Comparison of ENCODE assay signal across 23 mouse cellular contexts in the genomic region with DNA sequence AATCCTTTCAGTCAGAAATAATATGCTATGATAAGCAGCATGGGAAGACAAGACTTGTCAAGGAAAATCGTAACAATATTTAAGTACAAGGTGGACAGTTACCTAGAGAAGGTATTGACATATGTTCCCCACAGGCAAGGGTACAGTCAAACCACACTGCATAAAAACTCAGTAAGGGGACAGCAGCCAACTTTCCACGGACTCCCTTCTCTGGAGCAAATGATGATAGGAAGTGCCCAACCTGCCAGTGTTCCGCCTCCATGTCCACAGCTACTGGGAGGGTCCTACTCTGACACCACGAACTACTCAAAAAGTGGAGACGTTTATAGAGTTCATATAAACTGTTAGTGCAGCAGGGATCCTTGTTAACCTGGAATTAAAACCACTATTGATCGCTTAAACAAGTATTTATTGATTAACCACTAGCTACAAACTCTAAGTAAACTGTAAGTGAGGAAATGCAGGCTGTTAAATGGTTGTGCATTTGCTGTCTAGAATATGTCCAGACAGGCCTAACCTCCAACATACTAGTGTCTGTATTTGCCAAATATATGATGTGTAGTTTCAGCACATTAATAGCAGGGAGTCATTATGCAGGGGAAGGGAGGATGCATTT. TPM values are rescaled to one million over a fixed set of nuclear protein-coding genes. Genes with fewer than 3 reads are reported as not detected.
DNase-seq lines count a peak whose midpoint lies in the region; ATAC-seq and TF ChIP-seq lines count a peak whose summit lies in the region.
"Had no signal": no experiment of that assay in that cellular context is flagged by ENCODE, and none has a peak within 500 bp of the region (broad histone marks: within the 10 kb centered on the region; RNA-seq: fewer than 3 reads in every experiment).

No protein-coding gene starts in this region.

- no peak overlapping the region for H3K4me3 ChIP-seq in cerebellum, adult 2 months (replicated peaks; ENCODE audit: insufficient read depth, low read depth, low read length)
- H3K4me3 ChIP-seq in gastrocnemius, adult 2 months = no peak overlapping the region
- H3K4me3 ChIP-seq in hindbrain, embryonic 11.5 days (ENCODE audit: low read depth, low read length) = no peak overlapping the region
- H3K4me3 ChIP-seq in hindbrain, embryonic 10.5 days = no peak overlapping the region
- H3K4me3 ChIP-seq in liver, postnatal 0 days (ENCODE audit: low read depth, low read length) = no peak overlapping the region
- H3K4me3 ChIP-seq: embryonic facial prominence, embryonic 10.5 days; embryonic facial prominence, embryonic 12.5 days; forebrain, embryonic 13.5 days; forebrain, embryonic 15.5 days had no signal

- H3K9me3 ChIP-seq in hindbrain, embryonic 11.5 days (ENCODE audit: control insufficient read depth, low read length) = no peaks in the 10 kb centered on the region
- H3K9me3 ChIP-seq in hindbrain, embryonic 10.5 days = no peaks in the 10 kb centered on the region
- H3K9me3 ChIP-seq in liver, postnatal 0 days (ENCODE audit: low read length) = no peaks in the 10 kb centered on the region
- H3K9me3 ChIP-seq: embryonic facial prominence, embryonic 10.5 days; embryonic facial prominence, embryonic 12.5 days; forebrain, embryonic 13.5 days; forebrain, embryonic 15.5 days; G1E had no signal

- WGBS in cerebellum, adult 2 months = 48% methylated on average over 6 of the region's 6 CpGs
- 89% methylated on average over 6 of the region's 6 CpGs for WGBS in hindbrain, embryonic 11.5 days
- WGBS in hindbrain, embryonic 10.5 days = 91% methylated on average over 6 of the region's 6 CpGs
- WGBS in liver, postnatal 0 days (ENCODE audit: insufficient replicate concordance) = 63% methylated on average over 6 of the region's 6 CpGs

- H3K27ac ChIP-seq in cerebellum, adult 2 months (ENCODE audit: insufficient read depth, low read length) = peak overlapping the region; percentile 8; the same call in 1 of the 2 replicates
- 0 out of 2 replicates have a peak overlapping the region, but pooled peaks have one; percentile 8 for H3K27ac ChIP-seq in gastrocnemius, adult 2 months
- H3K27ac ChIP-seq in hindbrain, embryonic 11.5 days (ENCODE audit: low read depth, low read length) = no peak overlapping the region
- H3K27ac ChIP-seq in hindbrain, embryonic 10.5 days = no peak overlapping the region
- no peak overlapping the region for H3K27ac ChIP-seq in liver, postnatal 0 days (ENCODE audit: low read depth)
- H3K27ac ChIP-seq: embryonic facial prominence, embryonic 10.5 days; embryonic facial prominence, embryonic 12.5 days; forebrain, embryonic 13.5 days; forebrain, embryonic 15.5 days had no signal

- no peak overlapping the region for H3K9ac ChIP-seq in hindbrain, embryonic 11.5 days (ENCODE audit: low read depth, low read length)
- H3K9ac ChIP-seq in liver, postnatal 0 days (replicated peaks) = no peak overlapping the region
- H3K9ac ChIP-seq: embryonic facial prominence, embryonic 12.5 days; forebrain, embryonic 13.5 days; forebrain, embryonic 15.5 days; forebrain, postnatal 0 days had no signal

- no peaks in the 10 kb centered on the region for H3K36me3 ChIP-seq in hindbrain, embryonic 11.5 days (ENCODE audit: control insufficient read depth, insufficient read depth, low read length)
- no peaks in the 10 kb centered on the region for H3K36me3 ChIP-seq in hindbrain, embryonic 10.5 days
- H3K36me3 ChIP-seq in liver, postnatal 0 days (replicated peaks; ENCODE audit: insufficient read depth, low read length) = no peaks in the 10 kb centered on the region
- H3K36me3 ChIP-seq: embryonic facial prominence, embryonic 10.5 days; embryonic facial prominence, embryonic 12.5 days; forebrain, embryonic 15.5 days; G1E had no signal

- no peak for TF ChIP-seq POLR2A in cerebellum, adult 2 months (IDR thresholded peaks at IDR 0.05; ENCODE audit: borderline replicate concordance, insufficient read depth, low read length)

- 0 out of 2 replicates have a peak, but pooled peaks have one; percentile 2 for ATAC-seq in hindbrain, embryonic 11.5 days (ENCODE audit: low FRiP score)
- ATAC-seq in liver, postnatal 0 days = peak; percentile 64
- ATAC-seq: activated CD4-positive, CD25-positive, alpha-beta regulatory T cell, adult 4 months; CD4-positive, CD25-positive, alpha-beta regulatory T cell, adult 4 months; forebrain, embryonic 13.5 days; forebrain, embryonic 15.5 days; forebrain, postnatal 0 days had no signal

- H3K4me2 ChIP-seq in hindbrain, embryonic 11.5 days (replicated peaks; ENCODE audit: low read depth, low read length) = no peak overlapping the region
- H3K4me2 ChIP-seq in liver, postnatal 0 days (ENCODE audit: low read depth, low read length) = no peak overlapping the region
- H3K4me2 ChIP-seq: embryonic facial prominence, embryonic 12.5 days; forebrain, embryonic 13.5 days; forebrain, embryonic 15.5 days had no signal

- no peaks in the 10 kb centered on the region for H3K27me3 ChIP-seq in cerebellum, adult 2 months (ENCODE audit: control insufficient read depth, insufficient read depth, low read length)
- H3K27me3 ChIP-seq in hindbrain, embryonic 11.5 days (ENCODE audit: control insufficient read depth, insufficient read depth, low read length) = no peaks in the 10 kb centered on the region
- no peaks in the 10 kb centered on the region for H3K27me3 ChIP-seq in hindbrain, embryonic 10.5 days (ENCODE audit: insufficient read depth, poor library complexity, severe bottlenecking)
- no peaks in the 10 kb centered on the region for H3K27me3 ChIP-seq in liver, postnatal 0 days (ENCODE audit: insufficient read depth, low read length)
- H3K27me3 ChIP-seq: CH12.LX; embryonic facial prominence, embryonic 12.5 days; forebrain, embryonic 13.5 days; forebrain, embryonic 15.5 days; Patski had no signal

- DNase-seq in cerebellum, adult 2 months = peak in 1 of 2 experiments; percentile 46
- DNase-seq in cerebellum, postnatal 36 days = no peak
- DNase-seq in gastrocnemius, adult 2 months = no peak
- no peak for DNase-seq in gastrocnemius, postnatal 25 days
- DNase-seq in hindbrain, embryonic 11.5 days (ENCODE audit: low spot score) = no peak
- DNase-seq in hindbrain, embryonic 10.5 days (ENCODE audit: low spot score) = no peak
- DNase-seq in liver, postnatal 0 days = no peak
- DNase-seq in liver = no peak
- DNase-seq: adrenal gland, adult 8-10 months; adrenal gland, postnatal 14 days; B cell, adult 2 months; cerebellum, adult 11 months; cerebellum, adult 18-20 months; forebrain, postnatal 0 days had no signal

- peaks cover 43% of the 10 kb centered on the region for H3K4me1 ChIP-seq in cerebellum, adult 2 months (ENCODE audit: control insufficient read depth, insufficient read depth, low read length)
- no peaks in the 10 kb centered on the region for H3K4me1 ChIP-seq in hindbrain, embryonic 11.5 days (replicated peaks; ENCODE audit: control insufficient read depth, insufficient read depth, low read length)
- peaks cover 10% of the 10 kb centered on the region for H3K4me1 ChIP-seq in hindbrain, embryonic 10.5 days (replicated peaks)
- peaks cover 17% of the 10 kb centered on the region for H3K4me1 ChIP-seq in liver, postnatal 0 days (ENCODE audit: insufficient read depth)
- H3K4me1 ChIP-seq: forebrain, embryonic 13.5 days; forebrain, embryonic 15.5 days had no signal

- no peak for TF ChIP-seq EP300 in liver, postnatal 0 days (IDR thresholded peaks at IDR 0.05; ENCODE audit: low read depth)

- no peak for TF ChIP-seq CTCF in cerebellum, adult 2 months (IDR thresholded peaks at IDR 0.05; ENCODE audit: borderline replicate concordance, insufficient read depth, low read depth, low read length)
- TF ChIP-seq CTCF in gastrocnemius, adult 2 months (IDR thresholded peaks at IDR 0.05) = no peak
- TF ChIP-seq CTCF in liver, postnatal 0 days (IDR thresholded peaks at IDR 0.05; ENCODE audit: low read depth) = no peak

- intact Hi-C loops in gastrocnemius, adult 2 months (cut with DNase I) = no loop called here

RNA-seq across cellular contexts. Expression of gene Aig1, which starts 30.2 kb away (rescaled TPM):
- polyA plus RNA-seq in cerebellum, adult 2 months (2012; rRNA removed) = 130 and 132 TPM in 2 replicates
- 10 to 100 TPM; 15.7 to 18.0 TPM for total RNA-seq in gastrocnemius, adult 2 months (2021)
- 10 to 100 TPM; 19.5 to 22.7 TPM for total RNA-seq in gastrocnemius, postnatal 25 days (2021)
- polyA plus RNA-seq in hindbrain, embryonic 11.5 days (2014; fragmentation: Nextera tagmentation; extraction: Ambion mirVana) = 37.5 and 38.5 TPM in 2 replicates
- polyA plus RNA-seq in hindbrain, embryonic 10.5 days (2016; fragmentation: Nextera tagmentation; extraction: Ambion mirVana) = 32.5 and 38.6 TPM in 2 replicates
- 24.6 and 27.6 TPM in 2 replicates for polyA plus RNA-seq in liver, postnatal 0 days (2015; fragmentation: Nextera tagmentation; extraction: Ambion mirVana)
- polyA plus RNA-seq: G1E had no signal

Comparison
In these comparisons a context has a peak if more than half of its experiments do, and no peak if none do; other contexts are left out.
1. H3K27ac ChIP-seq: peak in cerebellum, adult 2 months (single experiment) and gastrocnemius, adult 2 months (single experiment); none in hindbrain, embryonic 11.5 days (single experiment), hindbrain, embryonic 10.5 days (single experiment) and liver, postnatal 0 days (single experiment).